Mouse (Mus musculus) kidney, adult 9 months (tissue): ENCODE results near the gene Gm20388.
A peak's percentile ranks its signal among the peaks of the same experiment; 100 is the strongest.

Experiments used
- DNase-seq: peaks from one replicate; pipeline ENCODE4 v3.0.0; 2022

Gene Gm20388

DNA sequence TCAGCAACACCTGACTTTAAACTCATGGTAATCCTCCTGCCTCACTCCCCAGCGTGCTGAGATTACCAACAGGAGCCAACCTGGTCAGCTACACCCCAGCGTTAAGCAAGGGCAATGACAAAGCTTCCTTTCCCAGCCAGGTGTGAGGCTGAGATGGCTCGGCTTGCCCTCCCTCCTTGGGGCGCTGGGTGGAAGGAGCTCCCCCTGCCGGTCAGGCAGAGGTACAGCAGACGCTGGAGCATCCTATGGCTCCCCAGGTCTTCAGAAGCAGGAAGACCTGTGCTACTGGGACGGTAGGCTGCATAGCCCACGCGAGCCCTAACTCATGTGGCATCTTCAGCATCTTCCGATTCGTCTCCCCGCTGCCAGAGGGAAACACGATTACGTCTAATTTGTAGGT, 917.6 kb downstream of the Gm20388 start:
- peak; percentile 39 for DNase-seq

DNA sequence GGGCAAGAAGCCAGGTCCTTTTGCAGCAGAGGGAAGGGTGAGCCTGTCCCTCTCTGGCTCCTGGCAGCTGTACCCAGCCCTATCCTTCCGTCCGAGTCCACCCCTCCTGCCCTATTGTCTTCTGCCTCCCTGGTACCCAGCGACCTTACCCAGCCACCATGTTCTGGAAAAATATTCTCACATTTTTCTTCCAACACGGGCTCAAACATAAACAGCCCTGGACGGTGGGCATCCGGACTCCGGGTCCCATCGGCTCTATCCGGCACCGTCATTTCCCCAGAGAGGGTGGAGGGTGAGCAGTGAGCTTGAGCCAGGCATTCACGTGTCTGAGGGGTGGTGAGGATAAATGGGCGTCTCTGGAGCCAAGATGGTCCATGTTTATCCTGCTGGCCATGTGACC, 920.0 kb downstream of the Gm20388 start:
- no peak for DNase-seq

- DNase-seq = no peak
Observed at GRCm38 (mm10) chr8:120832022-120832421, 921.4 kb downstream of the Gm20388 start.

DNA sequence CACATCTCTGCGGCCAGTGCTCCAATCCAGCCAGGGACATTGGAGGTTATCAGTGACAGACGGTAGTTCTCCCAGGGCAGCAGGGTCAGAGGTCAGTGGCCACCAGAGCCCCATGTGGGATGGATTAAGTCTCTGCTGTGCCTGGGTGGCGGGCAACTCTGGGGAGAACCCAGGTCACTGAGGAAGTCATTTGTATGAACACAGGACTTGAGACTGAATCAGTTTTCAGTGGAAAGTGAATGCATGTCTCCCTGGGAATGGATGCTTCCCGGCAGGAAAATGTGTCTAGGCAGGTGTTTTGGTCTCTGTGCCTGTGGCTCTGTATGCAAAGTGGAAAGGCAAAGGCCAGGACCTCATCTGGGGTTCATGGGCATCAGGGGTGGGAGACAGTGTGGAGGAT, 922.6 kb downstream of the Gm20388 start:
- DNase-seq = no peak

- DNase-seq = no peak
Observed at GRCm38 (mm10) chr8:120839031-120839430, 928.4 kb downstream of the Gm20388 start.

- DNase-seq = no peak
Observed at GRCm38 (mm10) chr8:120843084-120843483, 932.4 kb downstream of the Gm20388 start.

- no peak for DNase-seq
Observed at GRCm38 (mm10) chr8:120846018-120846417, 935.4 kb downstream of the Gm20388 start.

- peak; percentile 16 for DNase-seq
Observed at GRCm38 (mm10) chr8:120847279-120847678, 936.6 kb downstream of the Gm20388 start.

DNA sequence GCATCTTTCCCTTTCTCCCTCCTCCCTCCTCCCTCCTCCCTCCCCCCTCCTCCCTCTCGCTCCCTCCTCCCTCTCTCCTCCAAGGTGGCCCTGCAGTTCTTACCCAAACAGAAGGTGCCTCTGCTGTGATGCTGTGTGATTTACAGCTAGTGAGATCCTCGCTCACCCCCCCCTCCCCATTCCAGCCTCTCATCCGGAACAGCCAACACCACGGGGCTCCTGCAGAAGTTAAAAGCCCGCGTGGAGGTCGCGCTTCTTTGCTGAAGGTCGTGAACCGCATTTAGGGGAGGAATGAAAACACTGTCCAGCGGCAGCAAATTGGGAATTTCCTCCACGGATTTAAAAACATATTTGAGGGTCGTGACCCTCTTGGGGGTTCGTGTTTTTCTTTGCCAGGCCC, 937.1 kb downstream of the Gm20388 start:
- no peak for DNase-seq

DNA sequence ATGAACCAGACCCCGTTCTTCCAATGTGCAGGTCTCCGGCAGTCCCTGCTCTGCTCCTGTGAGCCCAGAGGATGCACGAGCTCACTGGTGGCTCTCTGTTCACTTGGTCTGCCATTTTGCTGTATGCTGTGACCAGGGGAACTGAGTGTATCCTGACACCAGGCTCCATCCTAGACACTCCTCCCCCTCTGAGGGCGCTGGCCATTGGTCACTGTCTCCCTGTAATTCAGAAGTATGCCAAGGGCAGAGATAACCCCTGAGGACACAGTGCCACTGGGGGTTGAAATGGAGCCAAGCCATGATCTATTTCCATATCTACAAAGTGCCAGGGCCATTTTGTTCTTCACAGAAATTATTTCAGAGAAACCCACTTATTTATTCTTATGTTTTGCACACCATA, 937.8 kb downstream of the Gm20388 start:
- DNase-seq = no peak

- DNase-seq = no peak
Observed at GRCm38 (mm10) chr8:120851411-120851810, 940.8 kb downstream of the Gm20388 start.

DNA sequence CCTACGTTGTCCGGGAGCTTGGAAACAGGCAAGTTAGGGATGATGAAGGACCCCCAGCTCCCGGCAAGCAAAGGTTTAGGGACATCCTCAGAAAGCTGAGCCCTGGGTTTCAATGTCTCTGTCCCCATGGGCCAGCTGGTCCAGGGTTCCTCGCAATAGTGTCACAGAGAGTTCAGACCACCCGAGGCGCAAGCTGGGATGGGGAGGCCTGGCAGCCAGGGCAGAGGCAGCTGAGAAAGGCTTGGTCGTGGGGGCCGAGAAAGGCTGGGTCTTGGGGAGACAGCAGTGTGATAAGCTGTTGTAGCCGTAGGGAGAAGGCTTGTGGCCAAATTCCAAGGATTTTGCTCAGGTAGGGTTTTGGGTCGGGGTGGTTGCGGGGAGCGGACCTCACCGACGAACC, 949.2 kb downstream of the Gm20388 start:
- DNase-seq = no peak

DNA sequence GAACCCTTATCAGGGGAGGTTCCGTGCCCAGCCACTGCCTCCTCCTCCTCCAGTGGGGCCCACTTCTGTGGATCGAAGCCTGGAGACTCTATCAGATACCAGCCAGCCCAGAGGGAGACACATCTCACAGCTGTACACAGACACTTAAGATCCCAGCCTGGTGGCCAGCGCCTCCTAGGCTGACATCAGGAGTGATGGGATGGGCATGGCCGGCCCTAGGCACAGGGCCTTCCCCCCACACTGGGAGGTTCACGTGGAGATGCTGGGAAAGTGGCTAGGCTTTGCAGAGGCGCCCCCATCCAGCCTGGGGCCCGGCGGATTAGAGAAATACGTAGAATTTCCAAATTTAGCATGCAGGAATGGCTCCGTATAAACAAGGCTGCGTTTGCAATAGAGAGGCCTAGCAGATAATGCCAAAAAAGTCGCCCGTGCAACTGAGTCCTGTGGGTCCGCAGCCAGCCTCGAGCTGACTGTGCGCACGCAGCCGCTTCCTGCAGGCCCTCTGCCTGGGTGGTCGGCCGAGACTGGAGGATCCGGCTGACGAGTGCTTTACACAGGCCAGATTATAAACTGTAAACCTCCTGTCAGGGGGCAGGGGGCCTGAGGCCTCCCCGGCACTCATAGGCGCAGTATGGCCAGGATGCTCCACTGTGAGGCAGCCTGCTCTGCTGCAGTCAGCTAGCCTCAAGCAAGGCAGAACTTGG, 949.9 kb downstream of the Gm20388 start:
- DNase-seq = no peak

- peak; percentile 9 for DNase-seq
Observed at GRCm38 (mm10) chr8:120863683-120864082, 953.0 kb downstream of the Gm20388 start.

- no peak for DNase-seq
Observed at GRCm38 (mm10) chr8:120867386-120867785, 956.7 kb downstream of the Gm20388 start.

- no peak for DNase-seq
Observed at GRCm38 (mm10) chr8:120872661-120873060, 962.0 kb downstream of the Gm20388 start.

DNA sequence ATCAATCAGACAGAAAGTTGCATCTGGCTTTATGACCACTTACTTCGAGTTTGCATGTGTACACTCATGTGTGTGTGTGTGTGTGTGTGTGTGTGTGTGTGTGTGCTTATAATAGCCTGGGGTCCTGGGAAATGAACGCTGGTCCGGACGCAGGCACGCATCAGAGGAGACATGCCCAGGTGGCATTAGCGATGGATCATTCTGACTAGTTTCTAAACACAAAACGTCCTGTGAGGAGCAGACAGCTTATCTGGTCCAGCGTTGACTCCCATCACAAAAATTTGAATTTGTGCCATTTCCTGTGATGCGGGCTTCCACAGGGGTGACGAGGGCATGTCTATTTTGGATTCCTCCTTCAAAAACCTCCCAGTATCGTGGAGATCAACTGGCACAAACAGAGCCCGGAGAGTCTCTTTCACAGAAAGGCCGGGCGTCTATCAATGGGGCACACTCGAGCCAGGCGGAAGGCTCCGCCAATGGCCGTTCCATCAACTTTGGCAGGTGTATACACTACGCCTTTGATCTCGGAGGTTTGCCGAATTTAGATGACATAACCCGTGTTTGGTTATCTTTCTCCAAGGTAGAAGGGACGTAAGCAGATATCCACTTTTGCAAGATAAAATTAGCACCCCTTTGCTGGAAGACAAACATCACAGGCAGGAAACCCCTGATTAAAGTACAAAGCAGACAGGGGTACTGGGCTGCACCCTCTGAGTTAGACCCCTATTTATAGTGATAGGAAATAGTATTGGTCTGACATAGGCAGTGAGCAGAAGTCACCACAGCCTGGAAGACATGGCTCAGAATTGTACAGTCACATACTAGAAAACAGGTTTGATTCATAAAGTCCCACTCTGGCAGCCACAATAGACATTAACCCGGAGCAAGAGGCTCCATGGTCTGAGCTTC, 965.6 kb downstream of the Gm20388 start:
- DNase-seq = no peak

GRCm38 (mm10) chr8:120877005-120877404, 966.4 kb downstream of the Gm20388 start:
- DNase-seq = no peak

DNA sequence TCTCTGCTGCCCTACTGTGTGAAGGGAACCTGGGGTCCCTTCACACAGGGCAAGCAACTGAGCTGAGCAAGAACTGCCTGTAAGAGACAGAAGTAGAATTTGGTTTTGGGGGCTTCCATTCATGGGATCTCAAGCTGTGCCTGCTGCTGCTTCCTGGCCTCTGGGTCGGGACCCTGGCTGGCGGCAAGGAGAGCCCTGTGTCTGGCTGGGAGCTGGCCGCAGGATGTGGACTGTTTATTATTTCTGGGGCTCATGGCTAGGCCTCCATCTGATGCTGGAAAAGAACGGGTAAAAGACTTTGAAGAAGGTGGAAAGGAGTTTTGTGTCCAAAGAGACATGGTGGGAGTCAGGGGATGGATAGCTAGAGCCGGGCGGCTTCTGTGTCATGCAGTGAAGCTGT, 969.3 kb downstream of the Gm20388 start:
- DNase-seq = no peak

DNA sequence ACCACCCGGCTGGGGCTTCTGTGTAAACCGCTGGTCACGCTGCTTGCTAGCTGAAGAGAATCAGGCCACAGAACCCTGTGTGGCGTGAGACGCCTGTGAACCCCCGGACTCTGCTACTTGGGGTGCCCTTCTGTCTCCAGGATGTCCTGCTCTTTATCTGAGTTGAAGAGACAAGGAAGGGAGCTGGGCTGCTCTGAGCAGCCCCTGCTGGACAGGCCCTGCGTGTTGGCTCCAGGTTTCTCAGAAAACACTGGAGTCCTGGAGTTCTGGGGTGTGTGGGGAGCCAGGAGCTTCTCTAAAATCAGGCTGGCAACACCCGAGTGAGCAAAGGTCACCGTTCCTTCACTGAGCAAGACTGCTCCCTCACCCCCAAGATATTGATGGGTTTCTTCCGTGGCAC, 971.0 kb downstream of the Gm20388 start:
- no peak for DNase-seq

- no peak for DNase-seq
Observed at GRCm38 (mm10) chr8:120882657-120883056, 972.0 kb downstream of the Gm20388 start.

DNA sequence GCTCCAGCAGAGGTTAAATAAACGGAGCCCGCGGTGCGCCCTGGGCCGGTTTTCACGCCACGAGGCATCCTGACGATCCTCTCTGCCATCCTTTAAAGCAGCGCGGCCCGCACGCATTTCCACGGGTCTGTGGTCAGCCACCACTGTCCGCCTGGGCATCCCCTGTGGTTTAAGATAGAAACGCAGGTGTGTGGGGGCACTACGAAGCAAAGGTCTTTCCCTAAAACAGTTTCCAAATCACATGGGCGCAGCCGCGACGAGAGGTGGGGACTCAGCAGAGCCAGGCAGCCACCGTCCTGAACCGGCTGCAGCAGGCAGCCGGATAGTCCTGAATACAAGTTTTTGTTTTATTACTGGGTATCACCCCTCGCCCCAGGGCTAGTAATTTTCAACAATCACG, 972.7 kb downstream of the Gm20388 start:
- DNase-seq = no peak

DNA sequence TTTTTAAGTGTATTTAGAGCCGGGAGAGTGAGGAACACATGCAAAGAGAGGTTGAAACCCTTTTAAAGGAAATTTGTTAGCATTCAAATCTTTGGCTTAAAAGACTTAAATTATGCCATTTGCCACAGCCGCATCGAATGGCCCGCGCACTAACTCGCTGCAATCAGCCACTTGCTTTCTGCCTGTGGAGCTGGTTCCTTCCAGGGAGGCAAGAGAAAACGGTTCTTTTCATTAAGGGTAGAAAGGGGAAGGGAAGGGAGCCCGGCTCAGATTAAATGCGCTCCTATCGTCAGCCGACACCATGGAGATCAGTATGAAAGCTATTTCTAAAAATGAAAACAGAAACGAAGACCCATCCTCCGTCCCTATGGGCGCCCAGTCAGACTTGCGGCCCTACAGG, 973.2 kb downstream of the Gm20388 start:
- no peak for DNase-seq

GRCm38 (mm10) chr8:120884881-120885280, 974.2 kb downstream of the Gm20388 start:
- DNase-seq = no peak
